Mouse (Mus musculus): ENCODE results near the gene Ostm1.
A peak's percentile ranks its signal among the peaks of the same experiment; 100 is the strongest.

Ostm1 gene

GRCm38 (mm10) chr10:42687873-42688272, 104.3 kb downstream of the Ostm1 start:
- DNase-seq = no peak

- no peak for DNase-seq
Observed at GRCm38 (mm10) chr10:42689694-42690093, 106.1 kb downstream of the Ostm1 start.

- DNase-seq = no peak
Observed at GRCm38 (mm10) chr10:42690233-42691028, 106.8 kb downstream of the Ostm1 start.

DNA sequence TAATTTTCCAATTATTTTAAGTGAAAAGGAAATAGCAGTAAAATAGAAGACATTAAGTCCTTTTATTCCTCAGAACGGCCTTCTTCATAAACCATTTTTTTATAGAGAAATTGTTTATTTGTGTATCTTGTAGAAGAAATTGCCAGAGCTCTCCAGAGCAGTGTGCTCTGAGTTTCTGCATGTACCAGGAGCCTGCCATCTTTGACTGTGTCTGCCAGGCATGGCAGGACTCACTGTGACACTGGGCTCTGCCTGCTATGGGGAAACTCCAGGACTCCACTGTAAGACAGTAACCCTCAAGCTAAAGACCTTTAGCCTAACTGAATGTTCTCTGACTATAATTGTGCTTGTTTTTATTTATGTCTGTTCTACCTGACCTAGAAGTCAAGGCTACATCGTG, 107.4 kb downstream of the Ostm1 start:
- no peak for DNase-seq

- no peak for DNase-seq
Observed at GRCm38 (mm10) chr10:42692095-42692494, 108.5 kb downstream of the Ostm1 start.

DNA sequence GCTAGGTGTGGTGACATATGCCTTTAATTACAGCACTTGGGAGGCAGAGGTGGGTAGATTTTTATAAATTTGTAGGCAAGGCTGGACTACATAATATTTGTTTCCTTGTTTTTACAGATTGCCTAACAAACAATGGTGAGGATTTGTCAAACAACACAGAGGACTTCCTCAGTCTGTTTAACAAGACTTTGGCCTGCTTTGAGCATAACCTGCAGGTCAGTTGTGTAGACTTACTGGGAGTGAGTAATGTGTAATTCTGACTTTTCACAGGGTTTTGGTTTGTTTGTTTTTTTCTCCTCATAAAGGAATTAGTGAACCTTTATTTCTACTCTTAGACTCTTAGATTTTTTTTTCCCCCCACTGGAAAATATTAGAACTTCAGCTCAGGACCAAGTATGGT, 109.2 kb downstream of the Ostm1 start:
- no peak for DNase-seq

DNA sequence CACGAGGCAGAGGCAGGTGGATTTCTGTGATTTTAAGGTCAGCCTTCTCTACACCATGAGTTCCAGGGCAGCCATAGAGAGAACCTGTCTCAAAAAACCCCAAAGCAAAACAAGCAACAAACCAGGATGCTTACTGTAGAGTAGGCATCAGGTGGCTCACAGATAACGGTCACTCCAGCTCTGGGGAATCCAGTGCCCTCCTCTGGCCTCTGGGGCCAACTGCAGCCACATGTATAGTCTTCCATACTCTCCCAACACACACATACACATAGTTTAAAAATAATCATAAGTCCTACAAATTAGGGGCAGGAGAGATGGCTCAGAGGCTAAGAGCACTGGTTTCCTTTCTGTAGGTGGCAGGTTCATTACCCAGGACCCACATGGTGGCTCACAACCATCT, 109.9 kb downstream of the Ostm1 start:
- no peak for DNase-seq

DNA sequence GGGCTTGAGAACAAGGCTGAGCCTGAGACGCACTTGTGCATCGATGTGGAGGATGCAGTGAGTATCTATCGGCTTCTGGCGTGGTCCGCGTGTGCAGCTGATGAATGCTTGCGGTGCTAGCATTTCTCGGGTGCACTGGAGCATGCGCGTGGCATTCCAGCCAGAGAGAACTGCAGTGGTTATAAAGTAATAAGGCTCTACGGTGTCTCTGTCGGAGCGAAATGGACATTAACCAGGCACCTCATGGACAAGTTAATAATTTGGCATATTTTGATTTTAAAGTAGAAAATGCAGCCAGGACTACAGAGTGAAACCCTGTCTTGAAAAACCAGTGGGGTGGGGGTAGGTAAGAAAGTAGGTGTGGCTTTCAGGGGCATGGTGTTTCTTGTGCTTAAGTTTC, 112.7 kb downstream of the Ostm1 start:
- DNase-seq = no peak

DNA sequence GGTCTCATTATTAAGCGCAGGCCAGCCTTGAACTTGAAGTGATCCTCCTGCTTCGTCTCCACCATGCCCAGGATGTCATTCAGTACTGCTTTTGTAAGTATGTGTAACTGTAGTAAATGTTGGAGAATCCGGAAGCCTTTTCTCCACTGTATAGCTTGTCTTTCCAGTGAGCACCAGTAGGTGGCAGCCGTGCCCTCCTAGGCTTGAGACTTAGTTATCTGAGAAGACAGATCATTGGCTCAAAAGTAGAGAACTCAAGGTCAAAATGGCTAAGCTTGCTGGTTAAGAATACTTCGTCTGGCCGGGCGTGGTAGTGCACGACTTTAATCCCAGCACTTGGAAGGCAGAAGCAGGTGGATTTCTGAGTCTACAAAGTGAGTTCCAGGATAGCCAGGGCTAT, 113.4 kb downstream of the Ostm1 start:
- DNase-seq = peak; percentile 28

DNA sequence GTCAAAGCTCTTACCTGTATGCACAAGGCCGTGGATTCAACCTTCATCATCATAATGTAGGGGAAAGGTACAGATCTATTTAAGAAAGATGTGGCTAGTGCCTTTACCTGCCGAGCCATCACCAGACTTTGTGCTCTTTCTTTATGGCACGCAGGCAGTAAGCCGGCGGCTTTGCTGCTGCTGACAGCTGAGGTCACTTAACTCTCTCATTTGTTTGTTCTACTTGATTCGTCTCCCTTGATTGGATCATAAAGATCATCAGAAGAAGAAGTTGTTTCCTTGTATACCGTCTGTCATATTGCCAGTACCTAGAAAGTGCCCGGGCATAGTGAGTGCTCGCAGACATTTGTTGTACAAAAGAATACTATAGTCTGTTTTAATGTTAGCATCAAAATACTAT, 114.8 kb downstream of the Ostm1 start:
- no peak for DNase-seq

GRCm38 (mm10) chr10:42698994-42699393, 115.4 kb downstream of the Ostm1 start:
- no peak for DNase-seq

DNA sequence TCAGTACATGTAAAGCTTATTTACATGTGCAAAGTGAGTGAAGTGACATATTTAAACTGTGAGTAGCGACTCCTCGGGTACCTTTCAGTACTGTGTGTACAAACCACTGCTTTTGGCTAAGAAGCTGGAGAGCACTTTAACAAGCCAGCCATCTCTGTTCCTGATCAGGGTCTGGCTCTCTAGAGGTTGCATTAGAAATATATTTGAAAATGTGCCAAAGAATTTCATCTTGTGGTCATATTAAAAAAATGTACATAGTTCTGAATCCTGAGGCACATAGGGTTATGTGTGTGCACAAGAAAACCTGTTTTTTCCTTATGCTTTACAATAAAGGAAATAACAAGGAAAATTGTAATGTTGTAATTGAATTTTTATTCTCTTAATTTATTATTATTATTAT, 118.5 kb downstream of the Ostm1 start:
- no peak for DNase-seq

DNA sequence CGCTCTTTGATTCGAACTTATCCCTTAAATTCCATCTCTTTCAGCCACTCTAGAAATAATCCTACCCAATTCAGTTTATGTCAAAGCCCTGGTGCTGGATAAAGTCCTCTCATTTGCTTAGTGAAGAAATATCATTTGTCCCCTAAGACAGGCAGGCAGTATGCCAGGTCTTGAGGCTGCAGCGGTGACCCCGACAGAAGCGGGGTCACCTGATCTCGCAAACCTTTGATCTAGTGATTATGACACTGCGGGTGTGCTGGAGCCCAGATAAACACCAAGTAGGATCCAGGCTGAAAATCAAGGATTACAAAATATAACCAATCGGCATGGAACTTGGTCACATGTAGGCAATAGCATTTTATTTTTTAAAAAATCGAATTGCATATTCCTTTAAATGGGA, 131.1 kb downstream of the Ostm1 start:
- no peak for DNase-seq

GRCm38 (mm10) chr10:42715366-42716035, 131.9 kb downstream of the Ostm1 start:
- DNase-seq = no peak

DNA sequence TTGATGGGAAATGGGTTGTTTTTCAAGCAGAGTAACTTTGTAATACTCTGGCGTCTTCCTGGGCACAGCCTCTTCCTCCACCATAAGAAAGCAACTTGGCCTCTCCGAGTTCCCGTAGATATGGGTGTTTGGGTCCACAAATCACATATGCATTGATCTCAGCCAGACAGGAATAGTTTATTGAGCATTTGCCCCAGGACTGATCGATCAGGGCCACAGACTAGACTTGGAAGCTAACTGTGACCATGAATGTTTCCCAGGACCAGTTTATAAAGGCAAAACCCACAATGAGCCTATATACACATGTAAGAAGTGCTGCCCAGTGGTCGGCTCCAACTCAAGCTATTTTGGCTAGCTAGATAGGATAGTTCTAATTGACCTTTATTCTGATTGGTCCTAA, 138.5 kb downstream of the Ostm1 start:
- no peak for DNase-seq

DNA sequence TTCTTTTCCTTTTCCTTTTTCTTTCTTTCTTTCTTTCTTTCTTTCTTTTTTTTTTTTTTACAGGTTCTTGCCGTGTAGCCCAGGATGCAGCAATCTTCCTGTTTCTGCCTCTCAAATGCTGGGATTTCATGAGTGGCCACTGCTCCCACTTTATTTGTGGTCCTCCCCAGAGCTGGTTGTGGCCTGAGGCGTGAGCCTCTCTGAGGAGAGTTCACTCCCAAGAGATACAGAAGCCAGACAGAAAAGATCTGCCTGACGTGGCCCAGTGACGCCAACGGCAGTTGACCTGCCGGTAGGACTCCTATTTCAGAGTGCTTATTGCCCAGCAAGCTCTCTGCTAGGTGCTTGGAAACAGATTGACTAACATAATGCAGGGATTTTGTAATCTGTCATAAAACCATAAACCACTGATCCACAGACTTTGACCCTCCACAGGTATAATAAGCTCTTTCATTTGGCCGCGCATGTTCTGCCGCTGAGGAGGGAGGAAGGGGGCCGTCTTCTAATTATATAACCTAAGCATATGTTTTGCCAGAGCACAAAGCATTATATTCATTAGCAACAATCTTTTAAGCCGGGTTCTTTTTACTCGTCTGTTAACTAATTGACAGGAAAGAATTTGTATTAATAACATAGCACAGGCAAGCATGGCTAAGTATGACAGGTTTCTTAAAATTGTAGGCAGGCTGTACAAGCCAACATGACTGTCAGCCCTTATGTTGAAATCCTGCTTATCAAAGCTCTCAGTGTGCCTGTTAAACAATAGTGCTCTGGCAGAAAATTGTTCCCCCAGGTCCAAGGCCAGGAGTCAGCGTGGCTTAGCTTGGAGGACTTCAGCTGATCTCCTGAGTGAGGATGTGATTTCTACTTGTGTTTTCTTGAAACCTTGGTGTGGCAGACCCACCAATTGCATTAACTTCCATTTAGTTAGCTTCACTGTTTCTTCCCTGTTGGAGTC, 139.9 kb downstream of the Ostm1 start:
- no peak for DNase-seq

DNA sequence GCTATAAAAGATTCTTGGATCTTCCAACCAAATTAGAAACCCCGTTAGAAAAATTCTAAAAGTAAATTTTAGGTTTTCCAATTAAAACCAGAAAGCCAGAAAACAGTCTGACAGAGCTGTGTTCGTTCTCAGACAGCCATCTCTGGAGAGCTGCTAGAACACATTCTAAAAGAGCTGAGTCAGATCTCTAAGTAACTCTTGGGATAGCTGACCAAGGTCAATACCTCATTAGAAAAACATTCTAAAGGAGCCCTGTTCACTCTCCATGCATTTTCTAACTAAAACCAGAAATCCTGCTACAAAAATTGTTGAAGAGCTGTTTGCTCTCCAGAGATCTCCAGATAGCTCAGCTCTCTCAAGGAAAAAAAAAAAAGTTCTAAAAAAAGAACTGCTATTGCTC, 146.0 kb downstream of the Ostm1 start:
- no peak for DNase-seq

DNA sequence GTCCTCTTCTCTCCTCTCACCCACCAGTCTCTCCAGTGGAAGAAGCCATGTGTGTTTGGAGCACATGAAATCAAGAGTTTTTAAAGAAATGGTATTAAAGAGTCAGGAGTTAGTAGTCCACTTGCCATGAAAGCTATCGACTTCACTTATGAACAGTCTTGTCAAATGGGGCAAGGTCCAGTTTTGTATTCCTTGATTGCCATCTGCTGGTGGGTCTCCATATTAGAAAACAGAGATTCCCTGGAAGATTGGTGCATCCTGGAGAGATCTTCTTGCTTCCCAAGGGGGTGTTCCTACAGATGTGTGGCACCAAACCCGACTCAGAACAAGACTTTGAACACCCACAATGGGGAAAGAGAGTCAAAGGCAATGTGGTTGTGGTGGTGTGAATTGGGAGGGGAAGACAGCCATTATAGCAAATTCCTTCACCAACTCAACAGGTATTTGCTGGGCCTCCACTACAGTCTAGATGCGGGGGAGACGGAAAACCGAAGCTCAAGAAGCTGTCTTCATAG, 151.0 kb downstream of the Ostm1 start:
- no peak for DNase-seq

GRCm38 (mm10) chr10:42751813-42752212, 168.2 kb downstream of the Ostm1 start:
- DNase-seq = no peak
